19 mouse cellular contexts compared by ENCODE assay signal in the genomic region with DNA sequence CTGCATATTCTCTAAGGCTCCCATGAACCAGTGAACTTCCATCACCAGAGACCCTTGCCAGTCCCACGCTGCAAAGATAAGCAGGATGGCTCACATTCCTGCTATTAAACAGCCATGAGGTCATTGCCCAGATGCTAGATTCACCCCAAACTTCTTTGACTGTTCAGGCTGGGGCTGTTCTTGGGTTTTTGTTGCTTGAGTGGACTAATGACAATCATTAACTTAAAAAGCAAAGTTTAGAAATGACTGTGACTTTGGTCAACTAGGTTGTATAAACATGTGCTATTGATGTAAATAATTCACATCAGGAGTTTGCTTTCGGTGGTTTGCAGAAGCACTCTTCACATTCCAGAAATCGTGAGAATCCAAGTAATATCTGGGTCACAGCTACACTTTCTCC. TPM values are rescaled to one million over a fixed set of nuclear protein-coding genes. Genes with fewer than 3 reads are reported as not detected.
DNase-seq lines count a peak whose midpoint lies in the region; ATAC-seq and TF ChIP-seq lines count a peak whose summit lies in the region.
"Had no signal": no experiment of that assay in that cellular context is flagged by ENCODE, and none has a peak within 500 bp of the region (broad histone marks: within the 10 kb centered on the region; RNA-seq: fewer than 3 reads in every experiment).

No protein-coding gene starts in this region.

- DNase-seq in kidney, adult 2 months, result peak; percentile 49
- no peak for DNase-seq in kidney, adult 11 months
- no peak for DNase-seq in layer of hippocampus, adult 2 months (ENCODE audit: low spot score in 2 of 2)
- no peak for DNase-seq in layer of hippocampus, adult 11-12 months (ENCODE audit: low spot score)
- DNase-seq in Patski (ENCODE audit: low read depth, low spot score), result peak; percentile 12
- DNase-seq in lung, postnatal 10 days, result no peak
- DNase-seq: adrenal gland, postnatal 25 days; cerebellum, adult 8-10 months; lung, adult 2 months; right cerebral cortex, adult 18-20 months; right cerebral cortex, postnatal 4 days; thymus, postnatal 14 days had no signal

- CTCF ChIA-PET in Patski (lab: Charles Lee), result no interaction called here

- TF ChIP-seq CTCF in kidney, adult 2 months (conservative IDR thresholded peaks at IDR 0.05; ENCODE audit: insufficient read depth, insufficient read length, low read depth, low read length), result no peak
- no peak for TF ChIP-seq CTCF in layer of hippocampus, adult 2 months (conservative IDR thresholded peaks at IDR 0.05)
- TF ChIP-seq CTCF in Patski (IDR thresholded peaks at IDR 0.05), result no peak
- TF ChIP-seq CTCF in embryonic fibroblast, embryonic 13.5 days (IDR thresholded peaks at IDR 0.05; ENCODE audit: borderline replicate concordance, insufficient read depth, low read length), result no peak

- H3K27me3 ChIP-seq in kidney, adult 2 months (replicated peaks; ENCODE audit: control insufficient read depth, insufficient read depth, low read length), result no peaks in the 10 kb centered on the region
- H3K27me3 ChIP-seq in Patski, result no peaks in the 10 kb centered on the region
- H3K27me3 ChIP-seq: embryonic facial prominence, embryonic 15.5 days; forebrain, embryonic 15.5 days; intestine, embryonic 15.5 days; midbrain, embryonic 12.5 days; neural tube, embryonic 15.5 days had no signal

- peaks cover 6% of the 10 kb centered on the region; the same call in 1 of the 2 replicates for H3K4me1 ChIP-seq in kidney, adult 2 months (ENCODE audit: control insufficient read depth, insufficient read depth, low read length)
- H3K4me1 ChIP-seq in embryonic fibroblast, embryonic 13.5 days (ENCODE audit: control insufficient read depth, insufficient read depth, low read length), result peaks cover 20% of the 10 kb centered on the region
- H3K4me1 ChIP-seq: intestine, embryonic 15.5 days had no signal

- ATAC-seq in Patski, result peak; percentile 91
- ATAC-seq: forebrain, embryonic 15.5 days; hindbrain, embryonic 16.5 days; intestine, embryonic 15.5 days had no signal

- H3K4me3 ChIP-seq in kidney, adult 2 months (ENCODE audit: insufficient read depth, low read depth, low read length), result no peak overlapping the region
- no peak overlapping the region for H3K4me3 ChIP-seq in layer of hippocampus, adult 2 months
- H3K4me3 ChIP-seq in embryonic fibroblast, embryonic 13.5 days (ENCODE audit: insufficient read depth, low read length), result no peak overlapping the region
- H3K4me3 ChIP-seq: embryonic facial prominence, embryonic 15.5 days; forebrain, embryonic 15.5 days; intestine, embryonic 15.5 days; midbrain, embryonic 12.5 days; neural tube, embryonic 15.5 days had no signal

- POLR2A ChIA-PET in Patski (lab: Charles Lee), result no interaction called here

- 24% methylated on average over 3 of the region's 3 CpGs for WGBS in kidney, adult 2 months

- H3K36me3 ChIP-seq in kidney, adult 2 months (ENCODE audit: control insufficient read depth, insufficient read depth, low read length), result no peaks in the 10 kb centered on the region
- H3K36me3 ChIP-seq: embryonic facial prominence, embryonic 15.5 days; forebrain, embryonic 15.5 days; intestine, embryonic 15.5 days; midbrain, embryonic 12.5 days; neural tube, embryonic 15.5 days had no signal

- in situ Hi-C loops in Patski (cut with MboI; ENCODE audit: low pct_unique_long_range_greater_than_20kb), result no loop called here

- no peak overlapping the region for H3K27ac ChIP-seq in kidney, adult 2 months (ENCODE audit: insufficient read depth, low read depth, low read length)
- peak overlapping the region; percentile 72; the same call in 1 of the 2 replicates for H3K27ac ChIP-seq in layer of hippocampus, adult 2 months
- peak overlapping the region; percentile 34 for H3K27ac ChIP-seq in embryonic fibroblast, embryonic 13.5 days (ENCODE audit: insufficient read depth, low read length)
- H3K27ac ChIP-seq: embryonic facial prominence, embryonic 15.5 days; forebrain, embryonic 15.5 days; intestine, embryonic 15.5 days; midbrain, embryonic 12.5 days; neural tube, embryonic 15.5 days had no signal

- no peak for TF ChIP-seq POLR2A in kidney, adult 2 months (IDR thresholded peaks at IDR 0.05; ENCODE audit: low read depth, low read length)
- no peak for TF ChIP-seq POLR2A in embryonic fibroblast, embryonic 13.5 days (IDR thresholded peaks at IDR 0.05; ENCODE audit: low read depth, low read length)

RNA-seq across cellular contexts. Expression of gene Sept7, which starts 36.8 kb away (rescaled TPM):
- 6.3 and 10.9 TPM in 2 replicates for polyA plus RNA-seq in kidney, adult 2 months (2012; rRNA removed)
- total RNA-seq in layer of hippocampus, adult 2 months (2021), result 100 to 1,000 TPM; 263 to 265 TPM
- 170 TPM for polyA plus RNA-seq in Patski (2021)
- polyA plus RNA-seq in embryonic fibroblast, embryonic 13.5 days (2011; ENCODE audit: insufficient read length, low read depth, missing spikeins), result 417 and 495 TPM in 2 replicates

Comparison
In these comparisons a context has a peak if more than half of its experiments do, and no peak if none do; other contexts are left out.
1. DNase-seq: peak in kidney, adult 2 months (single experiment) and Patski (single experiment); none in kidney, adult 11 months (single experiment), layer of hippocampus, adult 2 months (0 of 2), layer of hippocampus, adult 11-12 months (single experiment) and lung, postnatal 10 days (single experiment).
2. RNA of gene Sept7, which starts 36.8 kb away (polyA plus RNA-seq): 417 to 495 TPM in embryonic fibroblast, embryonic 13.5 days and 170 TPM in Patski (single experiment); 6.3 to 10.9 TPM in kidney, adult 2 months; every median in the first group is over 10 times any median in the second.